In the genomic region with DNA sequence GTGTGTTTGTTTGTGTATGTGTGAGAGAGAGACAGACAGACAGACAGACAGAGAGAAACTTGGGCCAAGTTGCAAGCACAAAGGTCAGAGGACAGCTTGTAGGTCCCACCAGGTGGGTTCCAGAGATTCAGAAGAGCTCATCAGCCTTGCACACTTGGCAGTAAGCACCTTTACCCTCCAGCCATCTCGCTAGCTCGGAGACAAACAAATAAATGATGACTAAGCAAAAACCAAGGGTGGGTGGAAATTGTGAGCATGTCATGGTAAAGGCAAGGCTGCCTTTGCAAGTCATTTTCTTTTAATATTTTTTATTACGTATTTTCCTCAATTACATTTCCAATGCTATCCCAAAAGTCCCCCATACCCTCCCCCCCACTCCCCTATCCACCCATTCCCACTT, we compare ENCODE assay signal across 39 mouse cellular contexts. TPM values are rescaled to one million over a fixed set of nuclear protein-coding genes. Genes with fewer than 3 reads are reported as not detected.
"Had no signal": no experiment of that assay in that cellular context is flagged by ENCODE, and none has a peak within 500 bp of the region (broad histone marks: within the 10 kb centered on the region; RNA-seq: fewer than 3 reads in every experiment).

No protein-coding gene starts in this region.

- H3K4me1 ChIP-seq: embryonic facial prominence, embryonic 10.5 days; embryonic facial prominence, embryonic 12.5 days; embryonic facial prominence, embryonic 13.5 days; embryonic facial prominence, embryonic 15.5 days; forebrain, embryonic 10.5 days; forebrain, embryonic 12.5 days; forebrain, embryonic 13.5 days; forebrain, embryonic 15.5 days; heart, embryonic 10.5 days; heart, embryonic 12.5 days had no signal

- H3K9ac ChIP-seq: embryonic facial prominence, embryonic 12.5 days; embryonic facial prominence, embryonic 13.5 days; embryonic facial prominence, embryonic 15.5 days; forebrain, embryonic 12.5 days; forebrain, embryonic 13.5 days; forebrain, embryonic 15.5 days; forebrain, postnatal 0 days; heart, embryonic 12.5 days had no signal

- H3K36me3 ChIP-seq: embryonic facial prominence, embryonic 10.5 days; embryonic facial prominence, embryonic 12.5 days; embryonic facial prominence, embryonic 13.5 days; embryonic facial prominence, embryonic 15.5 days; forebrain, embryonic 10.5 days; forebrain, embryonic 12.5 days; forebrain, embryonic 15.5 days; heart, embryonic 10.5 days; heart, embryonic 12.5 days had no signal

- DNase-seq: cerebellum, postnatal 10 days; cerebellum, postnatal 14 days; cerebellum, postnatal 25 days; cerebellum, postnatal 36 days; embryo, embryonic 11 days; forebrain, postnatal 0 days; gastrocnemius, adult 2 months; gastrocnemius, postnatal 10 days; gastrocnemius, postnatal 14 days; gastrocnemius, postnatal 36 days; heart, adult 11 months; heart, adult 18-20 months; heart, adult 2 months had no signal

- H3K4me3 ChIP-seq: embryonic facial prominence, embryonic 10.5 days; embryonic facial prominence, embryonic 12.5 days; embryonic facial prominence, embryonic 13.5 days; embryonic facial prominence, embryonic 15.5 days; erythroblast, embryonic 14.5 days; forebrain, embryonic 10.5 days; forebrain, embryonic 12.5 days; forebrain, embryonic 13.5 days; forebrain, embryonic 15.5 days; gastrocnemius, adult 2 months; heart, adult 2 months; heart, embryonic 10.5 days; heart, embryonic 12.5 days had no signal

- H3K4me2 ChIP-seq: embryonic facial prominence, embryonic 12.5 days; embryonic facial prominence, embryonic 13.5 days; embryonic facial prominence, embryonic 15.5 days; forebrain, embryonic 12.5 days; forebrain, embryonic 13.5 days; forebrain, embryonic 15.5 days; heart, embryonic 11.5 days; heart, embryonic 12.5 days had no signal

- H3K27ac ChIP-seq: embryonic facial prominence, embryonic 10.5 days; embryonic facial prominence, embryonic 12.5 days; embryonic facial prominence, embryonic 13.5 days; embryonic facial prominence, embryonic 15.5 days; forebrain, embryonic 10.5 days; forebrain, embryonic 12.5 days; forebrain, embryonic 13.5 days; forebrain, embryonic 15.5 days; gastrocnemius, adult 2 months; heart, adult 2 months; heart, embryonic 10.5 days had no signal

- H3K27me3 ChIP-seq: embryonic facial prominence, embryonic 12.5 days; embryonic facial prominence, embryonic 13.5 days; embryonic facial prominence, embryonic 15.5 days; forebrain, embryonic 12.5 days; forebrain, embryonic 13.5 days; forebrain, embryonic 15.5 days; heart, embryonic 12.5 days had no signal

- H3K9me3 ChIP-seq: embryonic facial prominence, embryonic 10.5 days; embryonic facial prominence, embryonic 12.5 days; embryonic facial prominence, embryonic 13.5 days; embryonic facial prominence, embryonic 15.5 days; forebrain, embryonic 10.5 days; forebrain, embryonic 12.5 days; forebrain, embryonic 13.5 days; forebrain, embryonic 15.5 days; heart, embryonic 10.5 days; heart, embryonic 12.5 days had no signal

RNA-seq across cellular contexts. Expression of gene Gm648, which starts 4.2 kb away (rescaled TPM):
- total RNA-seq: common myeloid progenitor, adult 5-6 weeks; forebrain, postnatal 0 days; gastrocnemius, adult 18-20 months; gastrocnemius, adult 2 months; gastrocnemius, adult 8-10 months; gastrocnemius, postnatal 10 days; gastrocnemius, postnatal 14 days; gastrocnemius, postnatal 36 days; gastrocnemius, postnatal 4 days; granulocyte monocyte progenitor cell, adult 5-6 weeks; heart, adult 18-20 months; heart, adult 2 months; heart, adult 8-10 months had no signal
- polyA plus RNA-seq: cortical plate, adult 2 months; embryonic facial prominence, embryonic 10.5 days; embryonic facial prominence, embryonic 11.5 days; embryonic facial prominence, embryonic 12.5 days; embryonic facial prominence, embryonic 13.5 days; embryonic facial prominence, embryonic 14.5 days; erythroblast, embryonic 14.5 days; forebrain, embryonic 10.5 days; forebrain, embryonic 13.5 days; forebrain, embryonic 14.5 days; forebrain, embryonic 15.5 days; forebrain, embryonic 16.5 days; forebrain, postnatal 0 days; frontal cortex, adult 2 months; heart, adult 2 months; heart, embryonic 11.5 days; heart, embryonic 12.5 days had no signal

RNA-seq across cellular contexts. Expression of gene Gm10477, which starts 29.0 kb away (rescaled TPM):
- total RNA-seq: common myeloid progenitor, adult 5-6 weeks; forebrain, postnatal 0 days; gastrocnemius, adult 18-20 months; gastrocnemius, adult 2 months; gastrocnemius, adult 8-10 months; gastrocnemius, postnatal 10 days; gastrocnemius, postnatal 14 days; gastrocnemius, postnatal 36 days; gastrocnemius, postnatal 4 days; granulocyte monocyte progenitor cell, adult 5-6 weeks; heart, adult 18-20 months; heart, adult 2 months; heart, adult 8-10 months had no signal
- polyA plus RNA-seq: cortical plate, adult 2 months; embryonic facial prominence, embryonic 10.5 days; embryonic facial prominence, embryonic 11.5 days; embryonic facial prominence, embryonic 12.5 days; embryonic facial prominence, embryonic 13.5 days; embryonic facial prominence, embryonic 14.5 days; embryonic facial prominence, embryonic 15.5 days; erythroblast, embryonic 14.5 days; forebrain, embryonic 10.5 days; forebrain, embryonic 11.5 days; forebrain, embryonic 12.5 days; forebrain, embryonic 13.5 days; forebrain, embryonic 14.5 days; forebrain, embryonic 15.5 days; forebrain, embryonic 16.5 days; forebrain, postnatal 0 days; frontal cortex, adult 2 months; gonadal fat pad, adult 2 months; heart, adult 2 months; heart, embryonic 10.5 days; heart, embryonic 11.5 days; heart, embryonic 12.5 days had no signal
